Mouse (Mus musculus): Measurements from ENCODE around the gene Gja4.

DNA sequence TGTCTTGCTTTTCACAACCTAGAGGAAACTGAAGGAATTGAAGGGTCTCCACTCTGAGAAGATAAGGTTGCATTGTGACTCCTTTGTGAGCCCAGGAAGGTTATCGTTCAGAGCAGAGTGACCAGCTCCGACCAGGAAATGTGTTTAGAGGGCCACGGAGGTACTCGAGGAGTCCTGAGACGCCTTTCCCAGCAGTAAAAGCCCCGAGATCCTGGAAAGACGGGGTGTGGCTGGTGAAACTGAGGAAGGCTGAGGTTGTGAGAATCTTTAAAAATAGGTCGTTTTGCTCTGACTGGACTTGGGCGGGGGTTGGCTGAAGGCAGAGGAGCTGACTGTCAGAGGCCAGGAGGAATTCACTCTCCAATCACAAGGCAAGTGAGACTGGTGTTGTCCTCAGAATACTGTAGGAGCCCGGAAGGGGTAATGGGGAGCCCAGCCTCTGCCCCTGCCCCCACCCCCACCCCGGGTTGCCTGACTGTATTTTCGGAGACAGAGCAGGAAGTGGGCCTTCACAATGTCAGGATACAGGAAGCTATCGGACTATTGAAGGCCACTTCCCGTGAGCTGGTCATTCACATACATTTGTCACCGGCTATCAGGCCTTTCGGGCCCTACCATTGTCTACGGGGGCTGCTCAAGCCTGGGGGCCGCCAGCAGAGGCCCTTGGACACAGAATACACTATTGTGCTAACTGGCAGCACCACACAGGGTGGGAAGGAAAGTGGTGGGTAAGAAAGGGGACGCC, 50.2 kb downstream of the Gja4 start:
- TF ChIP-seq MAFK (IDR thresholded peaks at IDR 0.05; ENCODE audit: insufficient read depth, low read depth, low read length) (no peak), CHD2 (IDR thresholded peaks at IDR 0.05; ENCODE audit: low read depth, low read length) (no peak)

Measured in ES-E14 (cell line).